Mouse (Mus musculus) macrophage (primary cell): ENCODE data around the gene Lamc1. TPM values are rescaled to one million over a fixed set of nuclear protein-coding genes. Genes with fewer than 3 reads are reported as not detected.

Experiments used
- H3K27ac ChIP-seq: fragments of 350-480 bp; formaldehyde crosslinking; 2 replicates; pipeline ENCODE4 v1.9.0; 2021
- H3K36me3 ChIP-seq: fragments of 350-480 bp; formaldehyde crosslinking; 2 replicates; pipeline ENCODE4 v1.9.0; 2021; ENCODE audit errors: inconsistent target
- H3K4me3 ChIP-seq: fragments of 350-480 bp; formaldehyde crosslinking; 2 replicates; pipeline ENCODE4 v1.9.0; 2021; ENCODE audit errors: inconsistent target
- H3K79me2 ChIP-seq: fragments of 350-480 bp; formaldehyde crosslinking; 2 replicates; pipeline ENCODE4 v1.9.0; 2021; ENCODE audit errors: inconsistent target
- WGBS: methylation state at CpG from one replicate; pipeline ENCODE4 v1.1.7; 2026; ENCODE audit warnings: inconsistent platforms; ENCODE audit not compliant: missing documents; 5-methylcytosine and 5-hydroxymethylcytosine counted together
- polyA plus RNA-seq: library from polyadenylated mRNA; stranded (reverse); fragments of 250-400 nt; gene quantifications from 3 replicates; pipeline ENCODE4 v1.2.4, GENCODE M21; 2018; ENCODE audit warnings: inconsistent platforms

Lamc1 gene
- polyA plus RNA-seq, 1 experiment from 2014 or later = 21.0 TPM

GRCm38 (mm10) chr1:153274611-153275010 is 58.0 kb downstream of the Lamc1 start:
- Histone ChIP-seq H3K36me3 (no peaks in the 10 kb centered on the region), H3K79me2 (no peaks in the 10 kb centered on the region), H3K4me3 (no peak overlapping the region), H3K27ac (no peak overlapping the region)
- WGBS = 87% methylated on average over 6 of the region's 6 CpGs

GRCm38 (mm10) chr1:153273657-153274056 is 58.9 kb downstream of the Lamc1 start:
- 48% methylated on average over 8 of the region's 8 CpGs for WGBS
- Histone ChIP-seq H3K4me3 (no peak overlapping the region), H3K79me2 (no peaks in the 10 kb centered on the region), H3K27ac (no peak overlapping the region), H3K36me3 (no peaks in the 10 kb centered on the region)

- no peaks in the 10 kb centered on the region for H3K79me2 ChIP-seq
- H3K4me3 ChIP-seq = no peak overlapping the region
- no peaks in the 10 kb centered on the region for H3K36me3 ChIP-seq
- no peak overlapping the region for H3K27ac ChIP-seq
- 96% methylated on average over 15 of the region's 15 CpGs for WGBS
Observed at GRCm38 (mm10) chr1:153270827-153271226, 61.8 kb downstream of the Lamc1 start.

GRCm38 (mm10) chr1:153269681-153270080 is 62.9 kb downstream of the Lamc1 start:
- 91% methylated on average over 6 of the region's 6 CpGs for WGBS
- no peaks in the 10 kb centered on the region for H3K79me2 ChIP-seq
- H3K36me3 ChIP-seq = no peaks in the 10 kb centered on the region
- H3K4me3 ChIP-seq = no peak overlapping the region
- no peak overlapping the region for H3K27ac ChIP-seq

- 95% methylated on average over 5 of the region's 6 CpGs for WGBS
Observed at GRCm38 (mm10) chr1:153268806-153269309, 63.7 kb downstream of the Lamc1 start.

GRCm38 (mm10) chr1:153268306-153268705 is 64.3 kb downstream of the Lamc1 start:
- H3K36me3 ChIP-seq = no peaks in the 10 kb centered on the region
- no peak overlapping the region for H3K27ac ChIP-seq
- no peak overlapping the region for H3K4me3 ChIP-seq
- WGBS = 97% methylated on average over 7 of the region's 7 CpGs
- no peaks in the 10 kb centered on the region for H3K79me2 ChIP-seq

More at GRCm38 (mm10) chr1:153268806-153269309, 63.7 kb downstream of the Lamc1 start:
- Histone ChIP-seq H3K27ac (no peak overlapping the region), H3K4me3 (no peak overlapping the region), H3K79me2 (no peaks in the 10 kb centered on the region), H3K36me3 (no peaks in the 10 kb centered on the region)

- Histone ChIP-seq H3K27ac (no peak overlapping the region), H3K79me2 (no peaks in the 10 kb centered on the region), H3K4me3 (no peak overlapping the region), H3K36me3 (no peaks in the 10 kb centered on the region)
- WGBS = 97% methylated on average over 7 of the region's 7 CpGs
Observed at GRCm38 (mm10) chr1:153267730-153268129, 64.9 kb downstream of the Lamc1 start.

GRCm38 (mm10) chr1:153266891-153267290 is 65.7 kb downstream of the Lamc1 start:
- Histone ChIP-seq H3K4me3 (no peak overlapping the region), H3K27ac (no peak overlapping the region), H3K79me2 (no peaks in the 10 kb centered on the region), H3K36me3 (no peaks in the 10 kb centered on the region)
- 91% methylated on average over 5 of the region's 5 CpGs for WGBS

- no peaks in the 10 kb centered on the region for H3K79me2 ChIP-seq
- H3K36me3 ChIP-seq = no peaks in the 10 kb centered on the region
- 99% methylated on average over 7 of the region's 7 CpGs for WGBS
- H3K4me3 ChIP-seq = no peak overlapping the region
- no peak overlapping the region for H3K27ac ChIP-seq
Observed at GRCm38 (mm10) chr1:153265579-153265978, 67.0 kb downstream of the Lamc1 start.

- Histone ChIP-seq H3K79me2 (no peaks in the 10 kb centered on the region), H3K27ac (no peak overlapping the region), H3K36me3 (no peaks in the 10 kb centered on the region), H3K4me3 (no peak overlapping the region)
- WGBS = 90% methylated on average over 7 of the region's 7 CpGs
Observed at GRCm38 (mm10) chr1:153265066-153265465, 67.5 kb downstream of the Lamc1 start.

GRCm38 (mm10) chr1:153259752-153260300 is 72.8 kb downstream of the Lamc1 start:
- Histone ChIP-seq H3K27ac (no peak overlapping the region), H3K36me3 (no peaks in the 10 kb centered on the region), H3K4me3 (no peak overlapping the region), H3K79me2 (no peaks in the 10 kb centered on the region)
- 86% methylated on average over 5 of the region's 5 CpGs for WGBS

GRCm38 (mm10) chr1:153252540-153253210 is 79.9 kb downstream of the Lamc1 start:
- H3K27ac ChIP-seq = no peak overlapping the region
- WGBS = 100% methylated on average over 4 of the region's 4 CpGs
- peaks cover 21% of the 10 kb centered on the region; the same call in 1 of the 2 replicates for H3K36me3 ChIP-seq
- no peak overlapping the region for H3K4me3 ChIP-seq
- no peaks in the 10 kb centered on the region for H3K79me2 ChIP-seq

- H3K79me2 ChIP-seq = no peaks in the 10 kb centered on the region
- H3K36me3 ChIP-seq = peaks cover 21% of the 10 kb centered on the region; the same call in 1 of the 2 replicates
- no peak overlapping the region for H3K4me3 ChIP-seq
- WGBS = 97% methylated on average over 12 of the region's 12 CpGs
- H3K27ac ChIP-seq = no peak overlapping the region
Observed at GRCm38 (mm10) chr1:153251590-153252206, 80.9 kb downstream of the Lamc1 start.

- no peaks in the 10 kb centered on the region for H3K79me2 ChIP-seq
- H3K27ac ChIP-seq = no peak overlapping the region
- 97% methylated on average over 7 of the region's 7 CpGs for WGBS
- no peak overlapping the region for H3K4me3 ChIP-seq
- peaks cover 13% of the 10 kb centered on the region; the same call in 1 of the 2 replicates for H3K36me3 ChIP-seq
Observed at GRCm38 (mm10) chr1:153241346-153241745, 91.2 kb downstream of the Lamc1 start.

GRCm38 (mm10) chr1:153235576-153235975 is 97.0 kb downstream of the Lamc1 start:
- 72% methylated on average over 4 of the region's 4 CpGs for WGBS
- Histone ChIP-seq H3K79me2 (no peaks in the 10 kb centered on the region), H3K27ac (no peak overlapping the region), H3K36me3 (0 out of 2 replicates have a peak, but pooled peaks cover 6% of the 10 kb centered on the region), H3K4me3 (no peak overlapping the region)
